Mouse (Mus musculus): ENCODE measurements around the gene Plppr4.

DNA sequence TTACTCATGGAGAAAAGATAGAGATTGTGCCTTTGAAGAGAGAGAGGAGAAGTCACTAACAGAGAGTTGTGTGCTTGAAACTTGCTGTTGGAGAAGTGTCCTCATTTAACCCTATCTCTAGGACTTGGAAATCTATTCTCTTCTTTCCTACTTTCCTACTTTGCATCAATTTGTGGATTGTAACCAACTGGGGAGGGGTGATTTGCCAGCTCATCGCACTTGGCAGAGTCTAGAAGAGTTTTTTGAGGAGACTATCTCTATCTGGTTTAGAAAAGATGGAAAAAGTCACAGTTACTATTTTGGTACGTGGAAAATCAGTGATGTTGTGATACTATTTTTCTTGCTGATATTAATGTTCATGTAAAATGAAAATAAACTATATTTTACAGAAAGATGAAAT is 6.7 kb downstream of the Plppr4 start:
- TF ChIP-seq POLR2A (IDR thresholded peaks at IDR 0.05; ENCODE audit: low read depth, low read length) (no peak), TCF12 (IDR thresholded peaks at IDR 0.05; ENCODE audit: low read depth, low read length) (no peak), CTCF (conservative IDR thresholded peaks at IDR 0.05 in 1 of 2, IDR thresholded peaks at IDR 0.05 in 1 of 2; ENCODE audit: low read depth in 2 of 2, low read length in 2 of 2) (no peak), ELF1 (IDR thresholded peaks at IDR 0.05; ENCODE audit: low read depth, low read length) (no peak), RCOR1 (conservative IDR thresholded peaks at IDR 0.05; ENCODE audit: low read depth, low read length) (no peak), ZC3H11A (IDR thresholded peaks at IDR 0.05; ENCODE audit: low read depth, low read length) (no peak), SMC3 (IDR thresholded peaks at IDR 0.05; ENCODE audit: low read depth, low read length) (no peak), CHD2 (IDR thresholded peaks at IDR 0.05; ENCODE audit: low read length) (no peak), E2F4 (IDR thresholded peaks at IDR 0.05; ENCODE audit: insufficient replicate concordance, low read depth, low read length) (no peak), JUN (IDR thresholded peaks at IDR 0.05; ENCODE audit: insufficient read depth, low read depth, low read length) (no peak), MAFK (IDR thresholded peaks at IDR 0.05; ENCODE audit: insufficient replicate concordance, low read length) (no peak), NELFE (IDR thresholded peaks at IDR 0.05; ENCODE audit: low read depth, low read length) (no peak)
